Mouse (Mus musculus) bone marrow, adult 2 months (tissue): ENCODE results near the gene Zdhhc21. TPM values are rescaled to one million over a fixed set of nuclear protein-coding genes. Genes with fewer than 3 reads are reported as not detected.

Experiments used
- H3K27ac ChIP-seq: fragments of 200-500 bp; 2 replicates; pipeline ENCODE4 v1.5.1; 2012; ENCODE audit warnings: low read depth, mild to moderate bottlenecking, control low read depth, inconsistent platforms, low read length; ENCODE audit not compliant: control insufficient read depth, poor library complexity, insufficient read depth
- H3K4me1 ChIP-seq: fragments of 200-500 bp; 2 replicates; pipeline ENCODE4 v1.6.1; 2011; ENCODE audit warnings: low read length; ENCODE audit not compliant: control insufficient read depth, insufficient read depth
- H3K4me3 ChIP-seq: fragments of 200-500 bp; replicated peaks from 2 replicates; pipeline ENCODE3; 2011; ENCODE audit warnings: mild to moderate bottlenecking, low read depth, low read length, control low read depth; ENCODE audit not compliant: control insufficient read depth
- CTCF ChIP-seq: fragments of 200-500 bp; IDR thresholded peaks from 2 replicates; pipeline ENCODE4 v1.5.1; 2011; ENCODE audit warnings: low read length, control low read depth; ENCODE audit not compliant: control insufficient read depth, insufficient read depth
- POLR2A ChIP-seq: fragments of 200-500 bp; IDR thresholded peaks from 2 replicates; pipeline ENCODE4 v1.6.1; 2011; ENCODE audit warnings: low read depth, mild to moderate bottlenecking, control low read depth, low read length, borderline replicate concordance; ENCODE audit not compliant: control insufficient read depth
- WGBS: fragments of 180-500 bp; shearing (Covaris S2); methylation state at CpG from one replicate; pipeline ENCODE4 v1.1.7; 2018; 5-methylcytosine and 5-hydroxymethylcytosine counted together
- polyA plus RNA-seq: library from polyadenylated mRNA; stranded (reverse); fragments of >200 nt; gene quantifications from 2 replicates; pipeline ENCODE4 v1.2.4, GENCODE M21; 2011; ENCODE audit warnings: low replicate concordance; ENCODE audit not compliant: missing spikeins, insufficient read depth, insufficient read length

The Zdhhc21 gene
- polyA plus RNA-seq, 1 experiment = 2.2 TPM

DNA sequence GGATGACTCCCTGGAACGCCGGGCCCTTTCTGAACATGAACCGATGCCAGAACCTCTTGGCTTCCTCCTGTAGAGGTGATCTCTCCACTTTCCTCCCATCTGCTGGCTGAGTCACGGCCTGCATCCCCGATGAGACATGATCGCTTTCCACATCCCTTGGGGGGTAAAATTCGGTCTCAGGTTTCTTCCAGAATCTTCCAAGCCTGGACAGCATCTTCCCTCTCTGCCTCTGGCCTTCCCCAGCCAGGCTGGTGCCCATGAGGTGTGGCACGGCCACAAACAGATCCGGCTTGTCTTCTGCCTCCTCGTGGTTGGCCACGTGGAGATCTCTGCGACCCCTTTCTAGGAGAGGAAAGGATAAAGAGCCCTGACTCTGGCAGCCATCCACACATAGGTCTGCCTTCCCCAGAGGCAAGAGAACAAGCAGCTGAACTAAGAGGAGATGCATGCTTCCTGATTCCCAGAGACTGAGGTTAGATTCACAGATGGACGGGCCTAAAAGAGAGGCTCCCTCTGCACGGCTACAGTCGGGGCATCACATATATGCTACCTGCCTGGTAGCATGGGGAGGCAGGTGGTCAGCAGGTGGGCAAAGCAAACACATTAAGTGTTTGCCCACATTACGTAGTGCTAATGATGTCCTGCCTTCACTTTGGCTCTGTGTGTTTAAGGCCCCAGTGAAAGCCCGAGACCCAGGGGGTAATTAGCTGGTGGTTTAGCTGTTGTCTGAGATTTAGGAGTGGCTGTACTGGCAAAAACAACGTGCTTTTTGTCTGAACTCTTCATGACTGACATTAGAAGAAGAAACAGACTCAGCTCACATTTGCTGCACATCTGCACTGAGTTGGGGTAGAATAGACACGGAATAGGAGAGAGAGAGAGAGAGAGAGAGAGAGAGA is 25.1 kb upstream of the Zdhhc21 start, which contains the start of gene Cer1:
Gene Cer1, minus strand, starts transcription at position 513 of the 899 bp plus-strand sequence.
- no peak within 1 kb of the TSS for H3K4me3 ChIP-seq
- no peak within 1 kb of the TSS for H3K27ac ChIP-seq
- TF ChIP-seq CTCF (no peak), POLR2A (no peak)
- WGBS = 80% methylated on average over 19 of the region's 19 CpGs
- no peaks in the 10 kb centered on the region for H3K4me1 ChIP-seq

DNA sequence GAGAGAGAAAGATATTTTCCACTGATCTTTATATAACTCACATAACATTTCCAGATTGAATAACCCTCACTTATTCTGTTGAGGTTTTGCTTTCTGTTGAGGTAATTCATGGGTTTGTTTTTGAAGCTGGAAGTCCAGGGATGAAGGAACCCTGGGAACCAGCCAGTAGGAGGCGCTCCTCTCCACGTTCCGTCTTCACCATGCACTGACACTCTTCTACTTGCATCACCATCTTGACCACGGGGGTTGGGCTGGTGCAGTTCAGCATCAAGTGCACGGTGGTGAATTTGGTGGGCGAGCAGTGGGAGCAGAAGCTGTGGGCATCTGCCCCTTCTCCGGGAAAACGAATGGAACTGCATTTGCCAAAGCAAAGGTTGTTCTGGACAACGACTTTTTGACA is 22.7 kb upstream of the Zdhhc21 start:
- Histone ChIP-seq H3K27ac (no peak overlapping the region), H3K4me3 (no peak overlapping the region), H3K4me1 (no peaks in the 10 kb centered on the region)
- 78% methylated on average over 9 of the region's 9 CpGs for WGBS
- no peak for TF ChIP-seq POLR2A
- peak; percentile 16; the same call in 1 of the 2 replicates for TF ChIP-seq CTCF

- Histone ChIP-seq H3K4me3 (no peak overlapping the region), H3K4me1 (no peaks in the 10 kb centered on the region; the same call in 1 of the 2 replicates), H3K27ac (no peak overlapping the region)
- no peak for TF ChIP-seq POLR2A
- TF ChIP-seq CTCF = no peak
- 57% methylated on average over 3 of the region's 3 CpGs for WGBS
Measured at GRCm38 (mm10) chr4:82881366-82881765, 21.6 kb upstream of the Zdhhc21 start.

DNA sequence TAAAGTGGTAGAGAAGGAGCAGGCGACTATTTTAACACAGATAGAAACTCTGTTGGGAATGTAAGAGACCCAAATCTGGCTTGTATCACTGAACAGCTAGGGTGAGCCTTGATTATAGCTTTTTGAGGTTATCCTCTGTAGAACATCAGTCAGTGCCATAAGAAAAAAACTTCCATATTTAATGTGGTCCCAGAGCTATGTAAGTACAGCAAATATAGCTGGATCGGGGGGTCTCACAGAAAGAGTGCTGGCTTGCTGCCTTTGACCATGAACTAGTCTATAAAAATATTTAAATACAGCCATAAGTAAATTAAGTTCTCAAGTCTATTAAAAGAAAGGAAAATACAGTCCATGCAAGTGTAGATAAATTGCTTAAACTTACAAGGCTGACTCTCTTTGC is 20.5 kb upstream of the Zdhhc21 start:
- no peak overlapping the region for H3K4me3 ChIP-seq
- WGBS = 72% methylated on average over 2 of the region's 2 CpGs
- no peak overlapping the region for H3K27ac ChIP-seq
- TF ChIP-seq CTCF (no peak), POLR2A (no peak)
- H3K4me1 ChIP-seq = no peaks in the 10 kb centered on the region; the same call in 1 of the 2 replicates

- TF ChIP-seq CTCF (no peak), POLR2A (no peak)
- 73% methylated on average over 6 of the region's 6 CpGs for WGBS
- Histone ChIP-seq H3K4me3 (no peak overlapping the region), H3K4me1 (no peaks in the 10 kb centered on the region; the same call in 1 of the 2 replicates), H3K27ac (no peak overlapping the region)
Measured at GRCm38 (mm10) chr4:82879152-82879551, 19.4 kb upstream of the Zdhhc21 start.

GRCm38 (mm10) chr4:82876656-82877055 is 16.9 kb upstream of the Zdhhc21 start:
- TF ChIP-seq POLR2A (no peak), CTCF (no peak)
- 51% methylated on average over 2 of the region's 2 CpGs for WGBS
- Histone ChIP-seq H3K27ac (no peak overlapping the region), H3K4me3 (no peak overlapping the region), H3K4me1 (no peaks in the 10 kb centered on the region; the same call in 1 of the 2 replicates)

DNA sequence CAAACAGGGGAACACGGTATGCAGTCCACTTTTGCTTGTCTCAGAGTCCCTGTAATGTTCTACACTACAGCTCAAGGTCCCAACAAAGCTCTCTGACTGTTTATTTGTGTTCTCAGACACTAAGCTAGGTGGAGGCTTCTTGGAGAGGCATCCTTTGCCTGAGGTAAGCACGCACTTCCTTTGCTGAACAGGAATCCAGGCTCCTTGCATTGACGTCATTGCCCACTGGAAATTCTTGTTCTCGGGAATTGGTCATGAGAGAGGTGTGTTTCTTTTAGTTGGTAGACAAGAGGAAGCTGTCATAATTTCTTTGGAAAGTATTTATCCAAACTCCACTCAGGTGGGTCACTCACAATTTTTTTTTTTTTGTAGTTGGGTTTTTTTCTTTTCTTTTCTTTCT is 15.8 kb upstream of the Zdhhc21 start:
- WGBS = 79% methylated on average over 4 of the region's 4 CpGs
- TF ChIP-seq POLR2A (no peak), CTCF (no peak)
- H3K4me3 ChIP-seq = no peak overlapping the region
- no peak overlapping the region for H3K27ac ChIP-seq
- H3K4me1 ChIP-seq = no peaks in the 10 kb centered on the region; the same call in 1 of the 2 replicates

- 66% methylated on average over 4 of the region's 4 CpGs for WGBS
- Histone ChIP-seq H3K27ac (no peak overlapping the region), H3K4me3 (no peak overlapping the region), H3K4me1 (no peaks in the 10 kb centered on the region; the same call in 1 of the 2 replicates)
- TF ChIP-seq POLR2A (no peak), CTCF (no peak)
Measured at GRCm38 (mm10) chr4:82874791-82875190, 15.0 kb upstream of the Zdhhc21 start.
